Mouse (Mus musculus): ENCODE data around the gene Apaf1.

GRCm38 (mm10) chr10:90965671-90966315 lies 116.8 kb downstream of the Apaf1 start:
- no peak for TF ChIP-seq CTCF (IDR thresholded peaks at IDR 0.05; ENCODE audit: borderline replicate concordance, insufficient read depth, low read length)
- no peak for TF ChIP-seq POLR2A (IDR thresholded peaks at IDR 0.05; ENCODE audit: low read depth, low read length)
